ENCODE assay signal across 8 mouse cellular contexts in genomic region chr3:87767764-87768163, GRCm38 (mm10). TPM values are rescaled to one million over a fixed set of nuclear protein-coding genes. Genes with fewer than 3 reads are reported as not detected.
DNase-seq lines count a peak whose midpoint lies in the region; ATAC-seq lines count a peak whose summit lies in the region.

No protein-coding gene starts in this region.

- no peak for ATAC-seq in limb, embryonic 11.5 days (ENCODE audit: insufficient number of reproducible peaks, low FRiP score, low TSS enrichment, low read depth)
- no peak for ATAC-seq in neural tube, embryonic 12.5 days (ENCODE audit: low FRiP score, low read depth)

- H3K9me3 ChIP-seq in limb, embryonic 11.5 days (ENCODE audit: control insufficient read depth, low read length), result no peaks in the 10 kb centered on the region
- H3K9me3 ChIP-seq in neural tube, embryonic 12.5 days, result no peaks in the 10 kb centered on the region

- H3K27me3 ChIP-seq in limb, embryonic 11.5 days (ENCODE audit: control insufficient read depth, insufficient read depth, low read length), result no peaks in the 10 kb centered on the region
- peaks cover 25% of the 10 kb centered on the region for H3K27me3 ChIP-seq in neural tube, embryonic 12.5 days (replicated peaks)

- H3K4me1 ChIP-seq in limb, embryonic 11.5 days (ENCODE audit: control insufficient read depth, insufficient read depth, low read length), result peaks cover 46% of the 10 kb centered on the region
- H3K4me1 ChIP-seq in neural tube, embryonic 12.5 days, result peaks cover 25% of the 10 kb centered on the region

- peak overlapping the region; percentile 49 for H3K4me2 ChIP-seq in limb, embryonic 11.5 days (ENCODE audit: low read depth, severe bottlenecking)
- peak overlapping the region; percentile 59 for H3K4me2 ChIP-seq in neural tube, embryonic 12.5 days (replicated peaks)

- H3K36me3 ChIP-seq in limb, embryonic 11.5 days (ENCODE audit: control insufficient read depth, insufficient read depth, low read length), result no peaks in the 10 kb centered on the region
- no peaks in the 10 kb centered on the region for H3K36me3 ChIP-seq in neural tube, embryonic 12.5 days

- peak; percentile 40 for DNase-seq in gastrocnemius, adult 18-20 months (ENCODE audit: low spot score)
- no peak for DNase-seq in gastrocnemius, postnatal 10 days
- peak; percentile 50 for DNase-seq in heart, postnatal 4 days
- no peak for DNase-seq in limb, embryonic 11.5 days (ENCODE audit: low spot score)
- no peak for DNase-seq in frontal cortex, postnatal 36 days (ENCODE audit: low spot score in 2 of 2)
- DNase-seq in right cerebral cortex, adult 18-20 months, result no peak
- DNase-seq in embryo, embryonic 10 days (ENCODE audit: low spot score), result no peak

- no peak overlapping the region for H3K9ac ChIP-seq in limb, embryonic 11.5 days (ENCODE audit: low read length)
- no peak overlapping the region for H3K9ac ChIP-seq in neural tube, embryonic 12.5 days

- 68% methylated on average over 8 of the region's 8 CpGs for WGBS in limb, embryonic 11.5 days
- 72% methylated on average over 8 of the region's 8 CpGs for WGBS in neural tube, embryonic 12.5 days

- H3K27ac ChIP-seq in limb, embryonic 11.5 days (replicated peaks; ENCODE audit: low read depth, low read length), result no peak overlapping the region; the same call in 1 of the 2 replicates
- H3K27ac ChIP-seq in neural tube, embryonic 12.5 days, result no peak overlapping the region

- 0 out of 2 replicates have a peak overlapping the region, but pooled peaks have one; percentile 44 for H3K4me3 ChIP-seq in limb, embryonic 11.5 days (ENCODE audit: low read depth, low read length)
- H3K4me3 ChIP-seq in neural tube, embryonic 12.5 days, result no peak overlapping the region

RNA-seq across cellular contexts. Expression of gene Lrrc71, which starts 19.3 kb away (rescaled TPM):
- not detected for total RNA-seq in gastrocnemius, adult 18-20 months (2021)
- total RNA-seq in gastrocnemius, postnatal 10 days (2021), result under 1 TPM in 1 of 2 experiments, not detected in 1; 0.11 TPM
- under 1 TPM; 0.50 to 0.57 TPM for total RNA-seq in heart, postnatal 4 days (2021)
- 0.26 and 0.43 TPM in 2 replicates for polyA plus RNA-seq in limb, embryonic 11.5 days (2014; fragmentation: Nextera tagmentation; extraction: Ambion mirVana)
- polyA plus RNA-seq in neural tube, embryonic 12.5 days (2016; fragmentation: Nextera tagmentation; extraction: Ambion mirVana), result 0.33 and 0.53 TPM in 2 replicates

RNA-seq across cellular contexts. Expression of gene Ntrk1, which starts 27.2 kb away (rescaled TPM):
- total RNA-seq in gastrocnemius, adult 18-20 months (2021), result not detected
- under 1 TPM; 0.09 TPM for total RNA-seq in gastrocnemius, postnatal 10 days (2021)
- under 1 TPM; 0.09 to 0.10 TPM for total RNA-seq in heart, postnatal 4 days (2021)
- 0.21 and 0.44 TPM in 2 replicates for polyA plus RNA-seq in limb, embryonic 11.5 days (2014; fragmentation: Nextera tagmentation; extraction: Ambion mirVana)
- polyA plus RNA-seq in neural tube, embryonic 12.5 days (2016; fragmentation: Nextera tagmentation; extraction: Ambion mirVana), result 93.8 and 141 TPM in 2 replicates

RNA-seq across cellular contexts. Expression of gene Insrr, which starts 29.0 kb away (rescaled TPM):
- total RNA-seq in gastrocnemius, adult 18-20 months (2021), result not detected
- total RNA-seq in gastrocnemius, postnatal 10 days (2021), result under 1 TPM; 0.19 to 0.56 TPM
- under 1 TPM in 1 of 2 experiments, not detected in 1; 0.07 TPM for total RNA-seq in heart, postnatal 4 days (2021)
- polyA plus RNA-seq in limb, embryonic 11.5 days (2014; fragmentation: Nextera tagmentation; extraction: Ambion mirVana), result 0.12 and 0.26 TPM in 2 replicates
- 1.4 and 1.9 TPM in 2 replicates for polyA plus RNA-seq in neural tube, embryonic 12.5 days (2016; fragmentation: Nextera tagmentation; extraction: Ambion mirVana)

RNA-seq across cellular contexts. Expression of gene Pear1, which starts 56.3 kb away (rescaled TPM):
- total RNA-seq in gastrocnemius, adult 18-20 months (2021), result 1 to 10 TPM; 6.3 to 6.4 TPM
- total RNA-seq in gastrocnemius, postnatal 10 days (2021), result 10 to 100 TPM; 19.6 to 19.7 TPM
- 10 to 100 TPM; 24.8 to 26.1 TPM for total RNA-seq in heart, postnatal 4 days (2021)
- polyA plus RNA-seq in limb, embryonic 11.5 days (2014; fragmentation: Nextera tagmentation; extraction: Ambion mirVana), result 9.4 and 11.3 TPM in 2 replicates
- 11.7 and 12.4 TPM in 2 replicates for polyA plus RNA-seq in neural tube, embryonic 12.5 days (2016; fragmentation: Nextera tagmentation; extraction: Ambion mirVana)

Comparison
In these comparisons a context has a peak if more than half of its experiments do, and no peak if none do; other contexts are left out.
1. DNase-seq: peak in gastrocnemius, adult 18-20 months (single experiment) and heart, postnatal 4 days (single experiment); none in gastrocnemius, postnatal 10 days (single experiment), limb, embryonic 11.5 days (single experiment), frontal cortex, postnatal 36 days (0 of 2), right cerebral cortex, adult 18-20 months (single experiment) and embryo, embryonic 10 days (single experiment).